Mouse (Mus musculus): ENCODE results near the gene Gm3435.
"Not testable (repeated sequence)": the region's sequence is repeated elsewhere in the genome, so short reads cannot be mapped to it uniquely, and the experiment has no call there.

The Gm3435 gene

GRCm38 (mm10) chr17:15009706-15010413 is at the start of gene Gm3435:
TSS of gene Gm3435 (plus strand) at chr17:15010176.
- DNase-seq, result not testable (repeated sequence)

GRCm38 (mm10) chr17:14960520-14960919 is 49.5 kb upstream of the Gm3435 start:
- peak; percentile 32 to 52 for DNase-seq

GRCm38 (mm10) chr17:14960951-14961556 is 48.9 kb upstream of the Gm3435 start, which contains the start of gene Phf10:
TSS of gene Phf10 (minus strand) at chr17:14961273.
- DNase-seq, result peak; percentile 38 to 59

GRCm38 (mm10) chr17:14961557-14962154 is 48.3 kb upstream of the Gm3435 start:
- DNase-seq, result not testable (repeated sequence)

GRCm38 (mm10) chr17:14968373-14968913 is 41.5 kb upstream of the Gm3435 start:
- DNase-seq, result not testable (repeated sequence)

- DNase-seq, result not testable (repeated sequence)
Observed at GRCm38 (mm10) chr17:14977718-14978361, 32.1 kb upstream of the Gm3435 start.

- DNase-seq, result not testable (repeated sequence)
Observed at GRCm38 (mm10) chr17:14978362-14979038, 31.5 kb upstream of the Gm3435 start, which contains the start of the genes 9030025P20Rik and Gm3417. TSS of gene 9030025P20Rik (plus strand) at chr17:14978468. TSS of gene Gm3417 (minus strand) at chr17:14978790.

GRCm38 (mm10) chr17:14990116-14990702 is 19.8 kb upstream of the Gm3435 start:
- not testable (repeated sequence) for DNase-seq

- DNase-seq, result not testable (repeated sequence)
Observed at GRCm38 (mm10) chr17:14992522-14993138, 17.3 kb upstream of the Gm3435 start.

- not testable (repeated sequence) for DNase-seq
Observed at GRCm38 (mm10) chr17:14993139-14993832, 16.7 kb upstream of the Gm3435 start.

- not testable (repeated sequence) for DNase-seq
Observed at GRCm38 (mm10) chr17:14994140-14994539, 15.8 kb upstream of the Gm3435 start.

GRCm38 (mm10) chr17:15000047-15000446 is 9.9 kb upstream of the Gm3435 start:
- DNase-seq, result not testable (repeated sequence)

- not testable (repeated sequence) for DNase-seq
Observed at GRCm38 (mm10) chr17:15009088-15009487, 888 bp upstream of the Gm3435 start.

- DNase-seq, result peak; percentile 1 to 3
Observed at GRCm38 (mm10) chr17:15021503-15022220, 11.7 kb downstream of the Gm3435 start.

GRCm38 (mm10) chr17:15023878-15024492 is 14.0 kb downstream of the Gm3435 start:
- DNase-seq, result not testable (repeated sequence)

GRCm38 (mm10) chr17:15024502-15025193 is 14.7 kb downstream of the Gm3435 start:
- not testable (repeated sequence) for DNase-seq

- not testable (repeated sequence) for DNase-seq
Observed at GRCm38 (mm10) chr17:15025513-15025912, 15.5 kb downstream of the Gm3435 start.

- DNase-seq, result not testable (repeated sequence)
Observed at GRCm38 (mm10) chr17:15031414-15031813, 21.4 kb downstream of the Gm3435 start.

GRCm38 (mm10) chr17:15040455-15040854 is 30.5 kb downstream of the Gm3435 start:
- DNase-seq, result not testable (repeated sequence)
